Mouse (Mus musculus): ENCODE measurements around the gene Olfr672. TPM values are rescaled to one million over a fixed set of nuclear protein-coding genes. Genes with fewer than 3 reads are reported as not detected.
"Not testable (repeated sequence)": the region's sequence is repeated elsewhere in the genome, so short reads cannot be mapped to it uniquely, and the experiment has no call there.

The Olfr672 gene
- polyA plus RNA-seq (2015; fragmentation: Nextera tagmentation; extraction: Ambion mirVana): not detected in 2 replicates

DNA sequence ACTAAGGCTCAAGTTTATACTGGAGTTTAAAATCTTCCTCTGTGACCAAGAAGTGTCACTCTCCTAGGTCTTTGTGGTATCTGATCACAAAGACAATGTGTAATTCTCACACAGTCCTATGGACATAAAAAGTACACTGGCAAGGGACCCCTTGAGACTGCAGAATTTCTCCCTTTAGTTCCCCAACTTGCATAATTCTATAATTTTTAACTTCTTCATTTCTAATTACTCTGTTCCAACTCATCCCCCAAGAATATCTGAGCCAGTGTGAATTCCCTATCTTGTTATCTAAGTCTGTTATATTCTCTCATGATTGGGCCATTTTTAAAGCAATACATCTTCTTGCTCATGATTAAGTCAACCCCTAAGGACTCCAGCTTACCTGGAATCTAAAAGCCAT lies at the start of gene Olfr672:
Gene Olfr672 (minus strand): TSS at position 101 of the 400 bp plus-strand sequence.
- no peak for DNase-seq (ENCODE audit: low spot score)

DNA sequence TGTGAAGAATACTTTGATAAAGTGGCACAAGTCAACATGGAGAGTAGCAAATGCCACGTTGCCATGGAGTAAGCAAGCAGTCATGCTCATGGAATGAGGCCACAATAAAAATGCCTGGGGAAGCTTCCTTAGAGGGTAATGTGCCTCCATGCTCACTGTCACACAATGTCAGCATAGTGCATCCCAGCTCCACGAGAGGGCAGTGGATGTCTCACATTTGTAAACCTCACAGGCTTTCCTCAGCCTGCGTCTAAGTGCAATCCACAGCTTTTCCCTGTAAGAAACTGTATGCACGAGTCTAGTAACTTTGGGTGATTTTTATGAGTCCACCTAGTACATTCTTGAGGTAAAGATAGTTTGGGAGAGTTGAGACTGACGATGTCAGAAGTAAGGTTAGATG lies 32.0 kb upstream of the Olfr672 start:
- DNase-seq (ENCODE audit: low spot score): not testable (repeated sequence)

DNA sequence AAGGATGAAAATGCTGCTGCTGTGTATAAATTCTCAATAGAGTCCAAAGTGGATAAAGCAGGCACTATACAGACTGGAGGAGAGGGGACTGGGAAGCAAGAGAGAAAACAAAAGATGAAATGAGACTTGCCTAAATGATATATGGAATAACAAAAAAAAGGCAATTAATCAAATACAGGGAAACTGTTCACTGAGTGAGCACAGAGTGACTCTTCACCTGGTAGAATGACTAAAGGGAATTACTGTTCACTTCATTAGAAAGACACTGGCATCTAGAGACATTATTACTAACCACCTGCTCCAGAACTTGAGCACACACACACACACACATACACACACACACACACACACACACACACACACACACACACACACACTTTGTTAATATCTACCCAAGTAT lies 30.6 kb upstream of the Olfr672 start, which contains the start of gene Olfr676:
Gene Olfr676 (plus strand): TSS at position 301 of the 400 bp plus-strand sequence.
- DNase-seq (ENCODE audit: low spot score): no peak

DNA sequence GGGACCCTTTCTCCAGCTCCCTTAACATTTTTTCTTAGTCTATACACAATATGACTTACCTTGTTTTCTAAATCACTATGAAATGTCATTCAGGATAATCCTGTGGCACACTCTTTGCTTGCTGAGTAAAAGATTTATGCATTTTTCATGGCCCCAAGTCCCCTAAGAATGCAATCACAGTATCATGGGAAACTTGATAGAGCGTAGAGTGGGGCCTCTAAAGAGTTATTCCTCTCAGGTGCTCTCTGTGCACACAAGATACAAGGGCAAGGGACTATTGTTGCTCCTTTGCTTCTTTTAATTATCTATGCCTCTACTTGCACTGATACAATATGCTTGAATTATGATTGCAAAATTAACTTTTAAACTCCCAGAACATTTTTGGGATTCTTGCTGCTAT lies 26.5 kb upstream of the Olfr672 start, which contains the start of gene Olfr675:
Gene Olfr675 (minus strand): TSS at position 101 of the 400 bp plus-strand sequence.
- DNase-seq (ENCODE audit: low spot score): no peak

DNA sequence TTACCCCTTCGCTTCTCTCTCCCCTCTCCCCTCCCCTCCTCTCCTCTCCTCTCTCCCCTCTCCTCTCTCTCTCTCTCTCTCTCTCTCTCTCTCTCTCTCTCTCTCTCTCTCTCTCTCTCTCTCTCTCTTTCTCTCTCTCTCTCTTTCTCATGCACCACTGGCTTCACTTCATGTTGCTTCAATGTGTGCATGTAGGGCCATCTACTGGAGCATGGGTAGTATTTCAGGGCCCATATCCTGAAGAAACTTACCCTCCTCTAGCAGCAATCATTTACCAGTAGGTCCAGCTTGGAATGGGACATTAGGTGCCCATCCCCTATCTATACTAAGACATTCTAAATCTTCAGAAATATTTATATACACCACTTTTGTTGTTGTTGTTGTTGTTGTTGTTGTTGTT lies 20.7 kb upstream of the Olfr672 start:
- no peak for DNase-seq (ENCODE audit: low spot score)

DNA sequence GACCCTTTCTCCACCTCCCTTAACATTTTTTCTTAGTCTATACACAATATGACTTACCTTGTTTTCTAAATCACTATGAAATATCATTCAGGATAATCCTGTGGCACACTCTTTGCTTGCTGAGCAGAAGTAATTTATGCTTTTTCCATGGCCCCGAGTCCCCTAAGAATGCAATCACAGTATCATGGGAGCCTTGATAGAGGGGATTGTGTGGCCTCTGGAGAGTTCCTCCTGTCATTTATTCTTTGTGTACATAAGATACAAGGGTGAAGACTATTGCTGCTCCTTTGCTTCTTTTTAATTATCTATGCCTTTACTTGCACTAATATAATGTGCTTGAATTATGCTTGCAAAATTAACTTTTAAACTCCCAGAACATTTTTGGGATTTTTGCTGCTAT lies 22.8 kb downstream of the Olfr672 start, which contains the start of gene Olfr671:
Gene Olfr671 (minus strand): TSS at position 101 of the 400 bp plus-strand sequence.
- no peak for DNase-seq (ENCODE audit: low spot score)

DNA sequence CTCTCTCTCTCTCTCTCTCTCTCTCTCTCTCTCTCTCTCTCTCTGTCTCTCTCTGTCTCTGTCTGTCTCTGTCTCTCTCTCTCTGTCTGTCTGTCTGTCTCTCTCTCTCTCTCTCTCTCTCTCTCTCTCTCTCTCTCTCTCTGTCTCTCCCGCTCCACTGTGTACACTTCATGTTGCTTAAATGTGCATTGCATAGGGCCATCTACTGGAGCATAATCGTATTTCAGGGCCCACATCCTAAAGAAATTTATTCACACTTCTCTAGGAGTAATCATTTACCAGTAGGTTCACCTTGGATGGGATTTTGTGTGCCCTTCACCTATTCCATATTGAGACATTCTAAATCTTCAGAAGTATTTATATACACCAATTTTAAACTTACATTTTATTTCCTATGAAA lies 29.3 kb downstream of the Olfr672 start:
- not testable (repeated sequence) for DNase-seq (ENCODE audit: low spot score)

DNA sequence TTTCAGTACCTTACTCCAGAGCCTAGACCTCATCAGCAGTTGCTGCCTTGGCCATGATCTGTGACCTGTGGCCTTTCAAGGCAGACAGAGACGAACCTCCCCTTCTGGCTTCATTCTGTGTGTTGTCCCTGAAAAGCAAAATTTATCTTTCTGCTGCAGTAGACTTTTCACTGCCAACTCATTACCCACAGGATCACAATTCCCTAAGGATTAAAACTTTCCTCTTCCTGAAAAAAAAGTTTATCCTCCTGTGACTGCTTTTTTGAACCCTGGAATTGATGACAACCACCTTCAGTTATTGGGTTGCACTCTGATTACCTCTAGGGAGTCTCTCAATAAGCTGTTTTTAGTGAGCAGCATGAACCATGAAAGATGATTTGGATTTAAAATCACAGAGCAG lies 39.3 kb downstream of the Olfr672 start, which contains the start of gene Olfr670:
Gene Olfr670 (minus strand): TSS at position 101 of the 400 bp plus-strand sequence.
- DNase-seq (ENCODE audit: low spot score): no peak

DNA sequence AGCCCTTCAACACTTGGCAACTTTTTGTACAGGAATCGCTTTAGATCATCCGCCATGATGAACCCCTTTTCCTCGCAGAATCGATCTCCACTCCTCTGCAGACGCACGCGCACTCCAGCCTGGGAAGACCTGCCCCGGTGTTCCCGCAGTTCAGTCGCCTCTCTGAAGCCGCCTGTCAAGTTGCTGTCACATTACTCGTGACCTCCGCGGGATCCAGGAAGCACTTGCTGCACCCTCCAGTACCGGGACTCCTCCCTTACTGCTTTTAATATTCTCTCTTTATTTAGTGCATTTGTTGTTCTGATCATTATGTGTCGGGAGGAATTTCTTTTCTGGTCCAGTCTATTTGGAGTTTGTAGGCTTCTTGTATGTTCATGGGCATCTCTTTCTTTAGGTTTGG lies 51.6 kb downstream of the Olfr672 start:
- DNase-seq (ENCODE audit: low spot score): not testable (repeated sequence)

Other genes starting within 250 kb of the Olfr672 start
- gene Usp17le, start 224.6 kb downstream of the Olfr672 start, polyA plus RNA-seq (2015; fragmentation: Nextera tagmentation; extraction: Ambion mirVana): not detected in 2 replicates
- gene Usp17lb, start 159.4 kb downstream of the Olfr672 start, polyA plus RNA-seq (2015; fragmentation: Nextera tagmentation; extraction: Ambion mirVana): not detected in 2 replicates
- gene Usp17la, start 145.0 kb downstream of the Olfr672 start, polyA plus RNA-seq (2015; fragmentation: Nextera tagmentation; extraction: Ambion mirVana): not detected in 2 replicates
- gene Olfr665, start 124.0 kb downstream of the Olfr672 start, polyA plus RNA-seq (2015; fragmentation: Nextera tagmentation; extraction: Ambion mirVana): not detected in 2 replicates
- not detected in 2 replicates for gene Olfr666, start 106.1 kb downstream of the Olfr672 start, polyA plus RNA-seq (2015; fragmentation: Nextera tagmentation; extraction: Ambion mirVana)
- not detected in 2 replicates for gene Olfr667, start 80.5 kb downstream of the Olfr672 start, polyA plus RNA-seq (2015; fragmentation: Nextera tagmentation; extraction: Ambion mirVana)
- not detected in 2 replicates for gene Olfr668, start 74.0 kb downstream of the Olfr672 start, polyA plus RNA-seq (2015; fragmentation: Nextera tagmentation; extraction: Ambion mirVana)
- gene Olfr669, start 67.8 kb downstream of the Olfr672 start, polyA plus RNA-seq (2015; fragmentation: Nextera tagmentation; extraction: Ambion mirVana): not detected in 2 replicates
- not detected in 2 replicates for gene Olfr670, start 39.4 kb downstream of the Olfr672 start, polyA plus RNA-seq (2015; fragmentation: Nextera tagmentation; extraction: Ambion mirVana)
- not detected in 2 replicates for gene Olfr671, start 22.9 kb downstream of the Olfr672 start, polyA plus RNA-seq (2015; fragmentation: Nextera tagmentation; extraction: Ambion mirVana)
- gene Olfr675, start 26.4 kb upstream of the Olfr672 start, polyA plus RNA-seq (2015; fragmentation: Nextera tagmentation; extraction: Ambion mirVana): not detected in 2 replicates
- gene Olfr676, start 30.7 kb upstream of the Olfr672 start, polyA plus RNA-seq (2015; fragmentation: Nextera tagmentation; extraction: Ambion mirVana): not detected in 2 replicates
- not detected in 2 replicates for gene Olfr677, start 49.3 kb upstream of the Olfr672 start, polyA plus RNA-seq (2015; fragmentation: Nextera tagmentation; extraction: Ambion mirVana)
- gene Olfr678, start 62.4 kb upstream of the Olfr672 start, polyA plus RNA-seq (2015; fragmentation: Nextera tagmentation; extraction: Ambion mirVana): not detected in 2 replicates
- not detected in 2 replicates for gene Olfr679, start 79.2 kb upstream of the Olfr672 start, polyA plus RNA-seq (2015; fragmentation: Nextera tagmentation; extraction: Ambion mirVana)
- gene Olfr680-ps1, start 90.8 kb upstream of the Olfr672 start, polyA plus RNA-seq (2015; fragmentation: Nextera tagmentation; extraction: Ambion mirVana): not detected in 2 replicates
- not detected in 2 replicates for gene Olfr681, start 114.8 kb upstream of the Olfr672 start, polyA plus RNA-seq (2015; fragmentation: Nextera tagmentation; extraction: Ambion mirVana)
- gene Olfr683, start 145.0 kb upstream of the Olfr672 start, polyA plus RNA-seq (2015; fragmentation: Nextera tagmentation; extraction: Ambion mirVana): not detected in 2 replicates
- not detected in 2 replicates for gene Olfr684, start 161.6 kb upstream of the Olfr672 start, polyA plus RNA-seq (2015; fragmentation: Nextera tagmentation; extraction: Ambion mirVana)
- gene Olfr685, start 184.0 kb upstream of the Olfr672 start, polyA plus RNA-seq (2015; fragmentation: Nextera tagmentation; extraction: Ambion mirVana): not detected in 2 replicates
- not detected in 2 replicates for gene Olfr686, start 205.5 kb upstream of the Olfr672 start, polyA plus RNA-seq (2015; fragmentation: Nextera tagmentation; extraction: Ambion mirVana)